Mouse (Mus musculus) megakaryocyte-erythroid progenitor cell, adult 5-6 weeks (primary cell): ENCODE results near the gene Olfr1223. TPM values are rescaled to one million over a fixed set of nuclear protein-coding genes. Genes with fewer than 3 reads are reported as not detected.
"Not testable (repeated sequence)": the region's sequence is repeated elsewhere in the genome, so short reads cannot be mapped to it uniquely, and the experiment has no call there.

Experiments used
- ATAC-seq: replicated peaks from 2 replicates; pipeline ENCODE4 v1.8.0; 2016; ENCODE audit warnings: mild to moderate bottlenecking, inconsistent platforms; ENCODE audit not compliant: severe bottlenecking, poor library complexity, low FRiP score, low TSS enrichment
- total RNA-seq, 2 experiments: library from RNA; stranded (forward) in 1 of 2; stranded (reverse) in 1 of 2; fragments of 200-1000, 215-1000 nt in 1 of 2; fragments of >200 nt in 1 of 2; fragmentation: Nextera tagmentation in 1 of 2; gene quantifications; 2 replicates each; pipeline ENCODE4 v1.2.3; 2014 to 2017

Olfr1223 gene
- total RNA-seq (2014; fragmentation: Nextera tagmentation) (not detected in 2 replicates), total RNA-seq (2017) (not detected in 2 replicates)

- no peak for ATAC-seq
Measured at GRCm38 (mm10) chr2:89151460-89151859, at the start of gene Olfr1223. Gene Olfr1223, minus strand, starts transcription at chr2:89151560.

- ATAC-seq: no peak
Measured at GRCm38 (mm10) chr2:89199948-89200347, 48.6 kb upstream of the Olfr1223 start, which contains the start of gene Olfr1226. Gene Olfr1226, minus strand, starts transcription at chr2:89200048.

DNA sequence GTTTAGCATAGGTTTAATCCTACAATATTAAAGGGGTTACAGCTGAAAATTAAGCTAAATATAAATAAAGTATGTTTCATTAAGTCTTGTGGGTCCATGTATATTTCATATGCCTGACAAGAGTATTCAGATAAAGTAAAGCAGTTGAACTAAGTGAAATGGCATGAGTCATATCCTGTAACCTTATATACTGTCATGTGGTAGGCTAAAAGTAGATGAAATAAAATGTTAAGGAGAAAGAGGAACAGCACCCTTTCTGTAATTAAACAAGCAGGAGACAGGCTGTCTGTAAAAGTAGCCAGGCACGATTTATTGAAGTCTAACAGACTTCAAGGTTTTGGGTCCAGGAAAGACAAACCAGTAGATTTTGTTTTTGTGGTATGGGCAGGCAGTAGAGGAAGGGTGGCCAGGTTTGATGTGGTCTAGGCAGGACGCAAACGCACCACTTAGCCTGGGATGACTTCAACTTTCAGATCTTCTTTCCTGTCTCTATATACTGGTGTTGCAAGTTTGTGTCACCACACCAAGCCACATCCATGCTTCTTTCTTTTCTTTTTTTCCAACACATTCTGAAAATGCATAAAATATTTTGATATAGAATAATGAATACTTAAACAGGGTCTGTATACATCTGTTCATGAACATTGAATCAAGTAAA, 45.1 kb upstream of the Olfr1223 start:
- ATAC-seq: no peak

- ATAC-seq: no peak
Measured at GRCm38 (mm10) chr2:89174569-89174968, 23.2 kb upstream of the Olfr1223 start, which contains the start of gene Olfr1225. Gene Olfr1225, minus strand, starts transcription at chr2:89174669.

- ATAC-seq: not testable (repeated sequence)
Measured at GRCm38 (mm10) chr2:89164711-89165110, 13.4 kb upstream of the Olfr1223 start.

- ATAC-seq: not testable (repeated sequence)
Measured at GRCm38 (mm10) chr2:89163991-89164390, 12.6 kb upstream of the Olfr1223 start, which contains the start of gene Olfr1224-ps1. Gene Olfr1224-ps1, minus strand, starts transcription at chr2:89164091.

GRCm38 (mm10) chr2:89132954-89133353, 18.4 kb downstream of the Olfr1223 start, which contains the start of gene Olfr1222:
Gene Olfr1222, minus strand, starts transcription at chr2:89133054.
- ATAC-seq: no peak

- no peak for ATAC-seq
Measured at GRCm38 (mm10) chr2:89117183-89117582, 34.2 kb downstream of the Olfr1223 start, which contains the start of gene Olfr1221. Gene Olfr1221, minus strand, starts transcription at chr2:89117283.

DNA sequence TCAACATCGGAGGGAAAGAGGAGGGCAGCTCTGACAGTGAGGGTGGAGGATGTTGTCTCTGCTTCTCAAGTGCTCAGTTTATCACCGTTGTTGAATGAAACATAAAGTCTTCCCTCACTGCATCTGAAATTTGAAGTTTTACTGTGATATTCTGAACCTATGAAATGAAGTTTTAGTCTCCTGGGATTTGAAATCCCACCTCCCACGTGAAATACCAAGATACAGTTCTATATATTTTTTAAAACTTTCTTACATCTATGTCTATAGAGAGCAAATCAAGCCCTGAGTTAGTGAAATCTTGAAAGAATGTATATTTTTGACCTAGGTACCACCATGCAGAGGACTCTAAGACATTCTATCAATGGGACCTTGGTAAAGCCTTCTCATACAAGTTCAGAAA, 44.6 kb downstream of the Olfr1223 start, which contains the start of gene Olfr1220:
Gene Olfr1220 (minus strand): TSS at position 101 of the 400 bp plus-strand sequence.
- ATAC-seq: no peak

GRCm38 (mm10) chr2:89105651-89106050, 45.7 kb downstream of the Olfr1223 start:
- ATAC-seq: no peak

DNA sequence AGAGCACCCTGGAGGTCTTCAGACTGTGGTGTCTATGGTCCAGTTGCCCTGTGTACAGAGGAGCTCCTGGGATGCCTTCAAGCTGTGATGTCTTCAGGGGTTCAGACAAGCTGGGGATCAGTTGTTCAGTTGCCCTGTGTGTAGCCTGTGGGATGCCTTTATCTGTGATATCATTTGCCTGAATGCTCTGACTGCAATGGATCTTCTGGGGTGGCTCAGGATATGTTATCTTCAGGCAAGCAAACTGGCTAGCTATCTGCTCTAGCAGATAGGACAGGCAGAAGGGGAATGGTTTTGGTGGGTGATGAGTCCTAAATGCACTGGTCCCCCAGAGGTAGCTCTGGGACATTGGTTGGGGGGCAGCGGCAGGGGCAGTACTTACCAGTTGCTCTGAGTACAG, 57.5 kb downstream of the Olfr1223 start:
- no peak for ATAC-seq

Other genes with a start within 250 kb of the Olfr1223 start
- not detected in 2 replicates for gene Olfr1208, start 249.2 kb downstream of the Olfr1223 start, total RNA-seq (2014; fragmentation: Nextera tagmentation)
- not detected in 2 replicates for gene Olfr1208, start 249.2 kb downstream of the Olfr1223 start, total RNA-seq (2017)
- not detected in 2 replicates for gene Olfr1209, start 236.4 kb downstream of the Olfr1223 start, total RNA-seq (2014; fragmentation: Nextera tagmentation)
- gene Olfr1209, start 236.4 kb downstream of the Olfr1223 start, total RNA-seq (2017): not detected in 2 replicates
- not detected in 2 replicates for gene Olfr1211, start 213.4 kb downstream of the Olfr1223 start, total RNA-seq (2014; fragmentation: Nextera tagmentation)
- not detected in 2 replicates for gene Olfr1211, start 213.4 kb downstream of the Olfr1223 start, total RNA-seq (2017)
- gene Olfr1212, start 197.6 kb downstream of the Olfr1223 start, total RNA-seq (2014; fragmentation: Nextera tagmentation): not detected in 2 replicates
- gene Olfr1212, start 197.6 kb downstream of the Olfr1223 start, total RNA-seq (2017): not detected in 2 replicates
- not detected in 2 replicates for gene Gm13762, start 171.3 kb downstream of the Olfr1223 start, total RNA-seq (2014; fragmentation: Nextera tagmentation)
- not detected in 2 replicates for gene Gm13762, start 171.3 kb downstream of the Olfr1223 start, total RNA-seq (2017)
- not detected in 2 replicates for gene Olfr1214, start 158.9 kb downstream of the Olfr1223 start, total RNA-seq (2014; fragmentation: Nextera tagmentation)
- gene Olfr1214, start 158.9 kb downstream of the Olfr1223 start, total RNA-seq (2017): not detected in 2 replicates
- not detected in 2 replicates for gene Olfr1215, start 144.6 kb downstream of the Olfr1223 start, total RNA-seq (2014; fragmentation: Nextera tagmentation)
- gene Olfr1215, start 144.6 kb downstream of the Olfr1223 start, total RNA-seq (2017): not detected in 2 replicates
- not detected in 2 replicates for gene Olfr1216, start 133.2 kb downstream of the Olfr1223 start, total RNA-seq (2014; fragmentation: Nextera tagmentation)
- not detected in 2 replicates for gene Olfr1216, start 133.2 kb downstream of the Olfr1223 start, total RNA-seq (2017)
- gene Olfr1217, start 119.5 kb downstream of the Olfr1223 start, total RNA-seq (2014; fragmentation: Nextera tagmentation): not detected in 2 replicates
- not detected in 2 replicates for gene Olfr1217, start 119.5 kb downstream of the Olfr1223 start, total RNA-seq (2017)
- gene Olfr1218, start 90.4 kb downstream of the Olfr1223 start, total RNA-seq (2014; fragmentation: Nextera tagmentation): not detected in 2 replicates
- not detected in 2 replicates for gene Olfr1218, start 90.4 kb downstream of the Olfr1223 start, total RNA-seq (2017)
- not detected in 2 replicates for gene Olfr1219, start 68.0 kb downstream of the Olfr1223 start, total RNA-seq (2014; fragmentation: Nextera tagmentation)
- gene Olfr1219, start 68.0 kb downstream of the Olfr1223 start, total RNA-seq (2017): not detected in 2 replicates
- not detected in 2 replicates for gene Olfr1220, start 44.7 kb downstream of the Olfr1223 start, total RNA-seq (2014; fragmentation: Nextera tagmentation)
- gene Olfr1220, start 44.7 kb downstream of the Olfr1223 start, total RNA-seq (2017): not detected in 2 replicates
- not detected in 2 replicates for gene Olfr1221, start 34.3 kb downstream of the Olfr1223 start, total RNA-seq (2014; fragmentation: Nextera tagmentation)
- not detected in 2 replicates for gene Olfr1221, start 34.3 kb downstream of the Olfr1223 start, total RNA-seq (2017)
- gene Olfr1222, start 18.5 kb downstream of the Olfr1223 start, total RNA-seq (2014; fragmentation: Nextera tagmentation): not detected in 2 replicates
- not detected in 2 replicates for gene Olfr1222, start 18.5 kb downstream of the Olfr1223 start, total RNA-seq (2017)
- not detected in 2 replicates for gene Olfr1224-ps1, start 12.5 kb upstream of the Olfr1223 start, total RNA-seq (2014; fragmentation: Nextera tagmentation)
- not detected in 2 replicates for gene Olfr1224-ps1, start 12.5 kb upstream of the Olfr1223 start, total RNA-seq (2017)
- not detected in 2 replicates for gene Olfr1225, start 23.1 kb upstream of the Olfr1223 start, total RNA-seq (2014; fragmentation: Nextera tagmentation)
- gene Olfr1225, start 23.1 kb upstream of the Olfr1223 start, total RNA-seq (2017): not detected in 2 replicates
- not detected in 2 replicates for gene Olfr1226, start 48.5 kb upstream of the Olfr1223 start, total RNA-seq (2014; fragmentation: Nextera tagmentation)
- gene Olfr1226, start 48.5 kb upstream of the Olfr1223 start, total RNA-seq (2017): not detected in 2 replicates
- gene Olfr1228, start 102.5 kb upstream of the Olfr1223 start, total RNA-seq (2014; fragmentation: Nextera tagmentation): not detected in 2 replicates
- gene Olfr1228, start 102.5 kb upstream of the Olfr1223 start, total RNA-seq (2017): not detected in 2 replicates
- not detected in 2 replicates for gene Olfr1229, start 136.5 kb upstream of the Olfr1223 start, total RNA-seq (2014; fragmentation: Nextera tagmentation)
- not detected in 2 replicates for gene Olfr1229, start 136.5 kb upstream of the Olfr1223 start, total RNA-seq (2017)
- not detected in 2 replicates for gene Olfr1230, start 145.7 kb upstream of the Olfr1223 start, total RNA-seq (2014; fragmentation: Nextera tagmentation)
- not detected in 2 replicates for gene Olfr1230, start 145.7 kb upstream of the Olfr1223 start, total RNA-seq (2017)
- not detected in 2 replicates for gene Olfr1231, start 155.5 kb upstream of the Olfr1223 start, total RNA-seq (2014; fragmentation: Nextera tagmentation)
- gene Olfr1231, start 155.5 kb upstream of the Olfr1223 start, total RNA-seq (2017): not detected in 2 replicates
- not detected in 2 replicates for gene Olfr1232, start 178.1 kb upstream of the Olfr1223 start, total RNA-seq (2014; fragmentation: Nextera tagmentation)
- not detected in 2 replicates for gene Olfr1232, start 178.1 kb upstream of the Olfr1223 start, total RNA-seq (2017)
- not detected in 2 replicates for gene Olfr1233, start 190.8 kb upstream of the Olfr1223 start, total RNA-seq (2014; fragmentation: Nextera tagmentation)
- gene Olfr1233, start 190.8 kb upstream of the Olfr1223 start, total RNA-seq (2017): not detected in 2 replicates
- gene Olfr1234, start 213.3 kb upstream of the Olfr1223 start, total RNA-seq (2014; fragmentation: Nextera tagmentation): not detected in 2 replicates
- gene Olfr1234, start 213.3 kb upstream of the Olfr1223 start, total RNA-seq (2017): not detected in 2 replicates